Mouse (Mus musculus) brain, embryonic 14.5 days (tissue): ENCODE results near the gene Ociad1. TPM values are rescaled to one million over a fixed set of nuclear protein-coding genes. Genes with fewer than 3 reads are reported as not detected.

Source experiments
- DNase-seq: peaks from one replicate; pipeline ENCODE4 v3.0.0-alpha.2; 2011; ENCODE audit warnings: low read depth
- CTCF ChIP-seq: fragments of 200-500 bp; IDR thresholded peaks from 2 replicates; pipeline ENCODE4 v1.5.1; 2012; ENCODE audit warnings: inconsistent platforms, mild to moderate bottlenecking, moderate library complexity, borderline replicate concordance; ENCODE audit not compliant: insufficient read depth, insufficient read length; ENCODE audit errors: extremely low read depth
- POLR2A ChIP-seq: fragments of 200-500 bp; IDR thresholded peaks from 2 replicates; pipeline ENCODE4 v1.6.1; 2012; ENCODE audit warnings: mild to moderate bottlenecking, inconsistent platforms, borderline replicate concordance; ENCODE audit not compliant: poor library complexity, insufficient read depth, insufficient read length, severe bottlenecking; ENCODE audit errors: extremely low read depth
- polyA plus RNA-seq: library from polyadenylated mRNA; depleted of rRNA; stranded (reverse); fragments of >200 nt; gene quantifications from 2 replicates; pipeline ENCODE4 v1.2.3, GENCODE M21; 2012; rRNA removed

Ociad1 gene
- polyA plus RNA-seq, 1 experiment: 184 TPM

- peak; percentile 75 for DNase-seq
- TF ChIP-seq POLR2A (no peak), CTCF (no peak)
Observed at GRCm38 (mm10) chr5:73344310-73344709, 51.7 kb downstream of the Ociad1 start.

- TF ChIP-seq CTCF: no peak
- no peak for TF ChIP-seq POLR2A
- DNase-seq: no peak
Observed at GRCm38 (mm10) chr5:73345254-73345653, 52.7 kb downstream of the Ociad1 start.

- TF ChIP-seq CTCF (no peak), POLR2A (no peak)
- DNase-seq: no peak
Observed at GRCm38 (mm10) chr5:73349514-73349913, 56.9 kb downstream of the Ociad1 start.

GRCm38 (mm10) chr5:73351796-73352195 is 59.2 kb downstream of the Ociad1 start:
- TF ChIP-seq CTCF (no peak), POLR2A (no peak)
- no peak for DNase-seq

- DNase-seq: peak; percentile 63
- TF ChIP-seq POLR2A: no peak
- TF ChIP-seq CTCF: no peak
Observed at GRCm38 (mm10) chr5:73353519-73353918, 60.9 kb downstream of the Ociad1 start.

GRCm38 (mm10) chr5:73353978-73354377 is 61.4 kb downstream of the Ociad1 start:
- DNase-seq: no peak
- TF ChIP-seq CTCF (no peak), POLR2A (no peak)

GRCm38 (mm10) chr5:73355393-73355792 is 62.8 kb downstream of the Ociad1 start:
- TF ChIP-seq POLR2A (no peak), CTCF (no peak)
- no peak for DNase-seq

- TF ChIP-seq POLR2A (no peak), CTCF (no peak)
Observed at GRCm38 (mm10) chr5:73359134-73359751, 66.7 kb downstream of the Ociad1 start.

GRCm38 (mm10) chr5:73359752-73360141 is 67.2 kb downstream of the Ociad1 start:
- DNase-seq: peak; percentile 31
- no peak for TF ChIP-seq CTCF
- TF ChIP-seq POLR2A: no peak

More at GRCm38 (mm10) chr5:73359134-73359751, 66.7 kb downstream of the Ociad1 start:
- no peak for DNase-seq

- DNase-seq: no peak
- TF ChIP-seq POLR2A (no peak), CTCF (no peak)
Observed at GRCm38 (mm10) chr5:73360240-73360639, 67.7 kb downstream of the Ociad1 start.

GRCm38 (mm10) chr5:73362338-73362737 is 69.8 kb downstream of the Ociad1 start:
- TF ChIP-seq POLR2A (no peak), CTCF (no peak)
- no peak for DNase-seq

GRCm38 (mm10) chr5:73362791-73363190 is 70.2 kb downstream of the Ociad1 start:
- DNase-seq: no peak
- TF ChIP-seq CTCF: no peak
- TF ChIP-seq POLR2A: no peak

Other genes starting within 250 kb of the Ociad1 start
- gene Fryl, start 36.2 kb upstream of the Ociad1 start, polyA plus RNA-seq: 43.1 and 69.8 TPM in 2 replicates
- gene Ociad2, start 48.2 kb downstream of the Ociad1 start, polyA plus RNA-seq: 6.5 and 9.3 TPM in 2 replicates
- gene Cwh43, start 113.3 kb downstream of the Ociad1 start, polyA plus RNA-seq: 0.08 and 0.25 TPM in 2 replicates
- gene Dcun1d4, start 188.2 kb downstream of the Ociad1 start, polyA plus RNA-seq: 33.5 and 43.7 TPM in 2 replicates